Mouse (Mus musculus) adrenal gland, postnatal 10 days (tissue): Measurements from ENCODE around the gene Hist1h3c. TPM values are rescaled to one million over a fixed set of nuclear protein-coding genes. Genes with fewer than 3 reads are reported as not detected.
"Not testable (repeated sequence)": the region's sequence is repeated elsewhere in the genome, so short reads cannot be mapped to it uniquely, and the experiment has no call there.

ENCODE experiments used
- DNase-seq: peaks from one replicate; pipeline ENCODE4 v3.0.0; 2021; ENCODE audit warnings: mixed read lengths
- total RNA-seq, 2 experiments: library from RNA; stranded (reverse); gene quantifications; 2 replicates each; pipeline ENCODE4 v1.2.3; 2021

Hist1h3c gene
- total RNA-seq, 2 experiments from 2014 or later: 127 to 144 TPM

DNA sequence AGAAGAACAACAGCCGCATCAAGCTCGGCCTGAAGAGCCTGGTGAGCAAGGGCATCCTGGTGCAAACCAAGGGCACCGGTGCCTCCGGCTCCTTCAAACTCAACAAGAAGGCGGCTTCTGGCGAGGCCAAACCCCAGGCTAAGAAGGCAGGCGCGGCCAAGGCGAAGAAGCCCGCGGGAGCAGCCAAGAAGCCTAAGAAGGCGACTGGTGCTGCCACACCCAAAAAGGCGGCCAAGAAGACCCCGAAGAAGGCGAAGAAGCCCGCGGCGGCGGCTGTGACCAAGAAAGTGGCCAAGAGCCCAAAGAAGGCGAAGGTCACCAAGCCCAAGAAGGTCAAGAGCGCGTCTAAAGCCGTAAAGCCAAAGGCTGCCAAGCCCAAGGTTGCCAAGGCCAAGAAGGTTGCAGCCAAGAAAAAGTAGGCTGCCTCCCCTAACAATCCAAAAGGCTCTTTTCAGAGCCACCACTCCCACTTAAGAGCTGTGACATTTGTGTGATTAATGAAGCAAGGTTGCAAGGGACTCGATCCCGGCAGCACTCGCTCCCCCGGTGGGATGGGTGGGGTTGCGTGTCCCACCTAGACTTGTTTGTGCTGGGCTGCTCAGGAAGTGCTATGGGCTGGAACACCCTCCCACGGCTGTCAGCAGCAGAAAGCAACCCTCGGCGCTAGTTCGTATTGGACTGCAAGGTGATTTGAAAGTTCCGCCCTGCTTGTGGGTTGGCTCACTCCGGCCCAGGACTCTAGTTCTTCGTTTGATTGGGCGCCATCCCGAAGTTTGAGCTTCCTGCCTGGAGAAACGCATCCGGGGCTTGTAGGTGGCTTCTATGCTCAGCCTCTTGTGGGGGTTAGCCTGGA, 6.1 kb downstream of the Hist1h3c start:
- DNase-seq: peak; percentile 92

DNA sequence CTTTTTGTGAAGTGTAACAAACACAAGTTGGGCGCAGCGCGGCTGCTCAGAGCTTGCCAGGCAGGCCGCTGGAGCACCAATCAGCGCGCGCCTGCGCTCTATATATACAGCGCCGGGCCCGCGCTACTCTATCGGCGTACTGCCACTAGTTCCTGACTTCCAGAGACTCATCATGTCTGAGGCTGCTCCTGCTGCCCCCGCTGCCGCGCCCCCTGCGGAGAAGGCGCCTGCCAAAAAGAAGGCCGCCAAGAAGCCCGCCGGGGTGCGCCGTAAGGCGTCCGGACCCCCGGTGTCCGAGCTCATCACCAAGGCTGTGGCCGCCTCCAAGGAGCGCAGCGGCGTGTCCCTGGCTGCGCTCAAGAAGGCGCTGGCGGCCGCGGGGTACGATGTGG, 6.7 kb downstream of the Hist1h3c start, which contains the start of gene Hist1h1c:
Gene Hist1h1c (plus strand): TSS at position 132 of the 392 bp plus-strand sequence.
- peak; percentile 95 for DNase-seq

DNA sequence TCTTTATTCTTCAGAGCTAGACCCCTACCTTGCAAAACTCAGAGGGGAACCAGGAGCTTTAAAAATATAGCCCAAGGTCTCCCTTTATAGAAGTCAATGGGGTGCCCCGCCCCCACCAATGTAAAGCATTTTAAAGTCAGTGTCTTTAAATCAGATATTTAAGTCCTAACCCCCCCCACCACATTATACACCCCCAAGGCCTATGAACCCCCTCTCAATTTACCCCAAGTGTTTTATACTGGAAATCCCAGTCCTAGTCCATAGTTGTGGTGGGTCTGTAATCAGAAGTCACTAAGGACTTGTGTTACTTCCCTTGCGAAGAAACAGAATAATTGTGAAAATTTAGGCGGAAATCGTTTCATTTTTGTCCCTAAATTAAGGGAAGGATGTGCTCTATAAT, 7.4 kb downstream of the Hist1h3c start:
- DNase-seq: no peak

DNA sequence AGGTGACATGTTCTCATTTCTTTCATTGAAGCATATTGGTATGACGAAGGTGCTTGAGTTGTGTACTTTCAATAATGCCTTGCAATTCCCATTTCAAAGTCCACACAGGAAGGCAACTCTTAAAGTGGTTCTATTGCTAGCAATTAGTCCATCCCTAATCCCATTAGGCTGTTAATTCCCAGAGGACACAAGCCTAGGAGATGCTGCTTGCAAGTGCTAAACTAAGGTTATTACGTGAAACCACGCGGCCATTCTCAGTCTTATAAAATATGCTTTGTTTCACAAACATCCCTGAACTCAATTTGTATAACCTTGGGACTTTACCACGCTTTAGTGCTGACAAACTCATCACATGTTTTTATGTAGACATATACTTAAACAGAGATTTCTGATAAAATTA, 8.3 kb downstream of the Hist1h3c start:
- DNase-seq: no peak

DNA sequence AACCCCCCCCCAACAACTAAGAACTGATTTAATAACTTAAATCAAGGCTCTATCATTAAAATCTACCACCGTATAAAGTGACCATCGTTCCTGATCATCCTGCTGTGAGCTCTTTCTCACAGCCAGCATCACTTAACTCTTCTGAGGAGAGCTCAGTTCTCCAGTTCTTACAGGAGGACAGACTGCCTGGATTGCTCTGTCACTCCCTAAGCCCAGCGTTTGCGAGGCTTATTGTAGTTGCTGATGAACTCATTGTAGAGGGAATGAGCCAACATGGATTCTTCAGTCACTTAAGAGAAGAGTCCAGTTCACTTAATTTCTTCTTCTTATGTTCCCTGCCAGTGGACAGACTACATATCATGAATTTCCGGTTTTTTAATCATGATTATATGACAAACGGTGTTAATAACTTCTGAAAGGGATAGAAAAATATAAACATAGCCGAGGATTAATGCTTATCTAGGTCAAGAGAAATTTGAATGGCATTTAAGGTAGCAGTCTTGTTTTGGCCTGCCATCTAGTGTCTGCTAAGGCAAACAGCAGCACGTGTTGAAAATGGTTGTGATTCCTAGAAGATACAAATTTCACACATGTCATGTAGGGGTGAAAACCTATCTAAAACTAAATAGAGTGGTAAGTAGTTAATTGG, 13.1 kb downstream of the Hist1h3c start:
- DNase-seq: no peak

DNA sequence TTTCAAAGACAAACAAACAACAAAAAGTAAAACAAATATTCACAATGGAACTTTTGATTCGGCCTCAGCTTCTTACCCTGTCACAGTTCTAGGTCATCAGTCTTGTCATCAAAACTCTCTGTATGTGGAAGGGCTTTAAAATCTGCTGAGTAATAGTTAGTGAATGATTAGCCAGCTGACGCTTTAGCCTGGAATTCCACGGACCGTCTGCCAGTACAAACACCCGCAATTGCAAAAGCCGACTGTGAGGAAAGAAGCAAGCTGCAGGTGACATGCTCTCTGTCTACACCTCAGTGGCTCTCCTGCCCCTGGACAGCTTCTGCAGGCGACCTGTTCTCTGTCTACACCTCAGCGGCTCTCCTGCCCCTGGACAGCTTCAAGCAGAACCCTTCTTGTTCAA, 14.9 kb downstream of the Hist1h3c start:
- DNase-seq: peak; percentile 52

DNA sequence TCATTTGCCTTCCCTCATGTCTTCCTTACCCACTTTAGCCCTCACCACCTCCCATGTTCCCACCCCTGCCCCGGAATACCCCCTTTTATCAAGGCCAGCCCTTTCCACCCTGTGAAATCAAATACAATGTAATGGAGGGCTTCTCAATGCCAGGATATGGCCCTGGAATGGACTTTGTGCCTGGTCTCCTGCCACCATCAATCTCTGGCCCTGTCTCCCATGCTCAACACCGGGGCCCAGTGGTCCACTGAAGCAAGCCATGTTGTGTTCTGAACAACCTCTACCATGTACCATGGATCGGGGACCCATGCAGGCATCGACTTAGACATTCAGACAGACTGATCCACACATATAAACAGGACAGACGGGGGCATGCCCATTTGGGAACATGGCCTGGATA, 15.7 kb downstream of the Hist1h3c start:
- no peak for DNase-seq

DNA sequence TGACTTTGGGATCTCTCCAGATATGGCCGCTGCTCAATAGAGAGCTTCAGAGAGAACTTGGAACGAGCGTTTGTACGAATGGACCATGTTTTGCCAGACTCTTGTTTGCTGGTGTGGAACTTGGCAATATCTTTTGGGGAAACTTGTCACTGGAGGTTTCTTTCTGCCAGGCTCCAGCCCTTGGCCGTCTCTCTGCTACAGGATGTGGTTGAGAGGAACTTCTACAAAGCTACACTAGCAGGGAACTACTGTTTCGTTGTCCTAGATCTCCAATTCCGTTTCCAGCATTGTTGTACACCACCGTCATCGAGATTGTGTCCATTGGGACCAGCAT, 16.2 kb downstream of the Hist1h3c start:
- DNase-seq: no peak

DNA sequence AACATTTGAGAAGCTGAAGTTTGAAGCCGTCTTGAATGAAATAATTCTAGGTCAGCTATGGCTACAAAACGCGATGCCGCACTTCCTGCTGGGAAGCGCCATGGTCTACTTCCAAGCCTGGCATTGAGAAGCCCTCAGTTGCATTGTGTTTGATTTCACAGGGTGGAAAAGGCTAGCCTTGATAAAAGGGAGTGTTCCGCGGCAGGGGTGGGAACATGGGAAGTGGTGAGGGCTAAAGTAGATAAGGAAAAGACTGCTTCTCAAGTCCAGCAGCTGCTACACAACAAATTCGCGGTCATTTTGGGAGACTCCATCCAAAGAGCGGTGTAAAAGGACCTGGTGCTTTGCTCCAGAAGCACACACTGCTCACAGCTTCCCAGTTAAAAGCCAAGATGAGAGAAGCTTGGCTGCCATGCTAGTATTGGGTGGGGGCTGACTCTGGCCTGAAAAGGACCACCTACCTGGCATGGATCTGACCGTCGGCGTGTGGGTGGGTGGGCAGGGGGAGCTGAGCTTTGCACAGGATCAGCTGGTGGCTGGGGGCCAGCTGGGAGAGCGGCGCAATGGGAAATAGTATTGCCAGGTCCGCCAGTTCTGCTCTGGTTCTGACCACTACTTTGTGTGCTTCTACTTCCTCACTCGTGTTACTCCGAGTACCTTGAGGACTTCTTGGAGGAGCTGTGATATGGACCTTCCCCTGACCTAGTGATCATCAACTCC, 16.8 kb downstream of the Hist1h3c start:
- DNase-seq: no peak

DNA sequence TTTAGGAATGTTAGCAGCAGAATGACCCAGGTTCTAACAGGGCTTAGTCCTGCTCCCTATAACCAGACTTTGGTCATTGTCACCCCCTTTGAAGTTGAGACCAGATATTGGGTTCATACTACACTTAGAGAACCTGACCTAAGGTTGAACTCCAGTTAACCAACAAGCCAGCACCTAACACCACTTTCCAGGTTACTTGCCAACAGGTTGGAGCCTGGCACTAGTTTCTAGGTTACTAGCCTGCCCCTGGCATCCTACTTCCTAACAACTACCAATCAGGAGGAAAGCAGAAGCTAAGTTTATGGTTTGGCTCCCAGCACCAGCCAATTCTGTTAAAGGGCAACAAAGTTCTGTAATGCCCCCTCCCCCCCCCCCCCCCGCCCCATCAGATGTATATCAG, 20.2 kb downstream of the Hist1h3c start:
- DNase-seq: no peak

DNA sequence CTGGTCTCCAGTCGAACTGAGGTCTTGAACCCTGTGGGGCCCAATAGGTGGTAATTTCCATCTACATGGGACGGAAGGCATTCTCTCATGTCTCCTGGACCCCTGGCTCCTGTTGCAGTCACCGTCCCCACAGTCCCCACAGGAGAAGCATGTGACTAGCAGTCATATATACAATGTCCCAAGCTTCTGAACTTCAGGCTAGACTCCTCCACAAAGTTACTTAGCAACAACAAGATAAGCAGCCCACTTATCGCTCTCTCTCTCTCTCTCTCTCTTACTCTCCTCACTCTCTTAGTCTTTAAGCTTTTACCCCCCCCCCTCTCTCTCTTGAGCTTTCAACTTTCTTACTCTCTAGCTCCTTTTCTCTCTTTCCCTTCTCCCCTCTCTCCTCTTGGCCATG, 21.2 kb downstream of the Hist1h3c start:
- DNase-seq: no peak

DNA sequence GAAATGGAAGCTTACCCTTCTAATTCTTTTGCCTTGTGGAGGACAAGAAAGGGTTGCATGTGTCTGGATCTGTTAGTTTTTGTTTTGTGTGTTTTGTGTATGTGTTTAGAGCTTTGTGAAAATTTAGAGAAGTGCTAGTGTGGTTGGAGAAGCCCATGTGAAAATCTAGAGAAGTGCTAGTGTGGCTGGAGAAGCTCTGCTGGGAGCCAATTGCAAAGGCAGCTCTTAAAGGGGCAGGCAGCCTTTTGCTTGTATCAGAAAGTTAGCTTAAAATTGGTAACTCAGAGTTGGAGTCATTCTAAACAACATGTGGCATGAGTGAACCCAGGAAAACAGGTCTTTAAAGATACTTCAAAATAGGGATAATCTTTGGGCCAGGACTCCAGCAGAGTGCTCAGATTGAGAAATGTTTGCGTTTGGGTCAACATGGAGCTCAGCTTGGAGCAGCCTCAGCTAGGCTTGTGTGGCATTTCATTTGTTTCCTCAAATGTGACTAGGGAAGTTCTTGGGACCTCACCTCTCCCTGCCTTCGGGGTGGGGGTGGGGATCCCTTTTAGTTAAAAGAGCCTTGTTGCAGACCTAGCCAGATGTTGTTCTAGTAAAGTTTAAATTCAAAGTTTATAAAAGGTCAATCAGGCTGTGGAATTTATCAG, 27.7 kb downstream of the Hist1h3c start:
- DNase-seq: not testable (repeated sequence)

DNA sequence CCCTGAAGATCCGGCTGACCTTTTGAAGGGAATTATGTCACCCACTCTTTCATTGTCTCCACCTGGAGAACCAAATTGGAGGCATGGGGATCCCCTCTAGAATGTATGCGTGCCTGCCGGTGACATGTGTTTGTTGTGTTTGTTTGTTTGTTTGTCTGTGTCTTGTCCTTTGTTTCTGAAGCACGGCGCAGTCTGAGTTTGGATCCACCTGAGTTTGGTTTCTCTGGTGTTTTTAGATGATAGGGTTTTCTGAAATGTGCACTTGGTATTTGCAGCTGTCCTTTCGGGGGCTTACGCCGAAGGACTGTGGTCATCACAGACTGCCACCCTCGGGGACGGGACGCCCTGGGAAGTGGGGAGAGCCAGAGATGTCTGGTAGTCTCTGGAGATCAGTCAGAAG, 28.2 kb downstream of the Hist1h3c start:
- DNase-seq: no peak

DNA sequence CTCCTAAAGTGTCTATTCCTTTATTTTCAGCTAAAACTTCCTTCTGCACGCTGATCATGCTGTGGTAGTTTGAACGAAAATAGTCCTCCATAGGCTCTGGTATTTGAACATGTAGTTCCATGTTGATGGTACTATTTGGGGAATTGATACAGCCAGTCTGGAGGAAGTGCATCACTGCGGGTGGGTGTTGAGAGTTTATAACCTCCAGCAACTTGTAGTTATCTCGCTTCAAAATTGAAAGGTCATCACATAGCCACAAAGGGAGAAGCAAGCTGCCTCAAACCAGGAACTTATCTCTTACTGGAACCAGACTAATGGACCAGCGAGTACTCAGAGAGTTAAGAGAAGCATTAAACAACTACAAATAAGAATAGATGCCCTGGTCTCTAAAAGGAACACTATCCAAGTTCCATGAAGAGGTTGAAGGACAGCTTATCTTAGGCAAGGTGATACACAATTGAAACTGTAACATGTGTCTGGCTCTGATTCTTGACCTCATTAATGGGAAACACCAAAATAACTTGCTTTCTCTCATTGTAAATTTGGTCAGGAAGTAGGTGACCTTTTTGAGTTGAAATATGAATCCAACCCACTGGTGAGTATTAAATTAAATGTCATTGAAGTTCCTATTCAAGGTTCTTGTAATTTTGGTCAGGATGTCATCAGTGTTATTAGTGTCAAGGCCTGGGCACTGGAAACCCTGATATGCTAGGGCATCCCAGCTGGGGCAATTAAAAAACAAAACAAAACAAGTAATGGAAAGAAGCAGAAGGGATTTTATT, 28.9 kb downstream of the Hist1h3c start:
- no peak for DNase-seq

DNA sequence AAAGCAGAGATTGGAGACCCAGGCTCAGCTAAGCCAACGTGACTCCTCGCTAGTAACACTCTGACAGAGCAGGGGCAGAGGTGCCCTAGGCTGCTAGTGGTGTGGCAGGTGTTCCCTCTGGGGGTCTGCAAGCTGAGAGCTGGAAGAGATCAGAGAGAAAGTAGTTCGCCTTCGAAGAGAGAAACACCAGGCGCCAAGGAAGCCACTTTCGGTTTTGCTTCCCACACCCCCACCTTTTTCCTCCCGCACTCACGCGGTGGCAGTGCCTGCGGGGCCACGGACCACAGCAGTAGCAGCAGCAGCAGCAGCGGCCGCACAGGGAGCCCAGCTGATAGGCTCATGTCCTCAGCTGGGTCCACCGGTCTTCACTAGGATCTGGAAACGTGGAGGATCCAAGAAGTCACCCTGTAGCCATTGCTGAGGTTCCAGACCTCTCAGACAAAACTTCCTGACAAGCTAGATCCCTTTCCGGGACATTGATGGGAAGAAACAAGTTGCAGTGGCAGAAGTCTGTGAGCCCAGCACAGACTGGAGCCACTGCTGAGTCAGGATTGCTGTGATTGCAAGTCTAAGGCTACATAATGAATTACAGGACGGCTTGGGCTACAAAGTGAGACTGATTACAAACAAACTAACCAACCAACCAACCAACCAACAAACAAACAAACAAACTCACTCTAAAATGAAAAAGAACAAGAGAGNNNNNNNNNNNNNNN, 34.9 kb downstream of the Hist1h3c start, which contains the start of gene Hfe:
Gene Hfe (minus strand): TSS at position 481 of the 716 bp plus-strand sequence.
- DNase-seq: peak; percentile 74

DNA sequence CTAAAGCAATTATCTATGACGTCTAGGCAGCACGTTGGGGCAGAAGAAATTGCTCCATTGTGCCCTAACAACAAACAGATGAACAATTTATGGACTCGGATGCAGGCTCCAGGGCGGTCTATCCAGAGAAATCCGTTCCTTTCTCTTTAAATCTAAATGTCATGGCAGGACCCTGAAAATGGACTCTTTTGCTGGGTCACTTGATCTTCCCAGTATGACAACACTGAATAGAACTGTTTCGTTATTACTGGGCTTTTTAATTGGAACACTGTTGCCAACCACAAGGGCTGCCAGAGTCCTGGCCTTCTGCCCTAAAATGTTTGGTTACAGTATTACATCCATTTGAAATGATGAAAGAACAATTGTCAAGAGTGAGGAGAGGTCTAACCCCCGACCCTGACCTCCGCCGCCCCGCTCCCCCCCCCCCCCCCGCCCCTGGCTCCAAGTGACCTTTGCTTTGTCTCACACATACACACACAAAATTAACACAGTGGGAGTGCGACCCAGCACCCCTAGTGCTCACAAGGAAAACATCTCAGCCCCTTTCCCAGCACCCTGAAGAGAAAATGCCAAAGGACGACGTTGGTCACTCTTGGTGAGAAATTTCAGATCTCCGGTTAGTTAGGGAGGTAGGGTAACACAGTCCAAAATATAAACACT, 35.6 kb downstream of the Hist1h3c start:
- no peak for DNase-seq

DNA sequence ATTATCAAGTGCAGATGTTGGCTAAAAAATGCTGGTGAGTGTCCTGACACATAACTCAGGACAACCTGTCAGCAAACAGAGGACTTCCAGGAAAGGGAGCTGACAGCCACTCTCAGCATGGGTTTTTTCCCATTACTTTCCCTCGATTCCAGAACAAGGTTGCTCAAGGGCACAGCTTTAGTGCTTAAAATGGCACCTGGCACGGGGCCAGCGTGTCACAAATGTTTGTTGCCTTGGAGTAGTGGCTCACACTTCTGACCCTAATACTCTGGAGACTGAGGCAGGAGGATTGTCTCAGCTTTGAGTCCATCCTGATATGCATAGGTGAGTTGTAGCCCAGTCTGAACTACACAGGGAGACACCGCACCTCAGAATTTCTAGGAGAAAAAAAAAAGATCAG, 36.7 kb downstream of the Hist1h3c start:
- DNase-seq: peak; percentile 51

DNA sequence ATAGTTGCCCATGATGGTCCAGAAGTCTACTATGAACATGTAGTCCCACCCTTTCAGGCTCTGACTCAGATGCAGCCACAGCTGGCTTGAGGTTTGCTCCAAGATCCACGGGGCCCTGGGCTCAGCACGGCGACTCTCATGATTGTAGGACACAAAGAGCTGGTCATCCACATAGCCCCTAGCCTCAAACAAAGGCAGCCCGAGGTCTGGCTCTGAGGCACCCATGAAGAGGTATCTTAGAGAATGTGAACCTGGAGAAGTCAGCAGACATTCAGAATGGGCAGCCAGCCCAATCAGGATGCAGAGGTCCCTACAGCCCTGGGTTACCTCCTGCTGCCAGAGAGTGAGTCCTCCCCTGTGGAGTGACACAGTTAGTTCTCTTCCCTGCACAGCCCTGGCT, 37.4 kb downstream of the Hist1h3c start:
- no peak for DNase-seq

DNA sequence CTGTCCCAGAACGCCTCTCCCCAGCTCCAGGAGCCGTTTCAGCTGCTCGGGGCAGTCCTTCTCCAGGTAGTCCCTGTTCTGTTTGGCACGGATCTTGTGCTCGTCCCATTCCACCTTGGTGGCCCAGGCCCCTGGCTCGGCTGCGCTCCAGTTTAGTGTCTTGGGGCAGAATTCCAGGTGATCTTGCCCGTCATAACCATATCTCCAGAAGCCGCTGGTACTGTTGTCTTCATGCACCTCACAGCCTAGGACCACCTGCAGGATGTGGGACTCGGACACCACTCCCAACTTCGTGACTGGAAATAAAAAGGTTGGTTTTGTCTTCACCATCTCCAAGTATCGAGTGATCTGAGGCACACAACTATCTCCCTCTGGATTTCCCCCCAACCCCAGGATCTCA, 38.6 kb downstream of the Hist1h3c start:
- DNase-seq: no peak

DNA sequence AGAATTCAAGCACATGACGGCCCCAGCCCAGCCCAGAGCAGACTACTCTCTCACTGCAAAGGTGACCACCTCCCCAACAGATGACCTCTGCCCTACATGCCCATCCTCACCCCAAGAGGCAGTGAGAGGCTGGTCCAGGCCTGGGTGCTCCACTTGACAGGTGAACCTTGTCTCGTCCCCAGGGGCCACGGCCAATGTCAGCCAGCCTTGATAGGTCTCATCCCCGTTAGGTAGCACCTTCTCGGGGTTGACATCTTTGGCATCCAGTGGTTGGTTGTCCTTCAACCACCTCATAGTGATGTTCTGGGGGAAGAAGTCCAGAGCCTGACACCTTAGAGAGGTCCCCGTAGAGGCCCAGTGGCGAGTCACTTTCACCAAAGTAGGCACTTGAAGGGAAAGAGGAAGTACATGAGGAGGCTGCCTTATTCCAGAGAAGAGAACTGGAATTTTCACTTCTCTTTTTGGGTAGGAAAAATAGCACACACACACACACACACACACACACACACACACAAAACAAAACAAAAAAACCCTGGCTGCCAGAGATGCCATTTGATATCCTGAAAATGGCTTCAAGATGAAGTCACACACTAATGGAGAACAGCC, 39.5 kb downstream of the Hist1h3c start:
- no peak for DNase-seq
